Mouse (Mus musculus) forebrain, embryonic 13.5 days (tissue): Measurements from ENCODE around the gene Exoc6. TPM values are rescaled to one million over a fixed set of nuclear protein-coding genes. Genes with fewer than 3 reads are reported as not detected.
A peak's percentile ranks its signal among the peaks of the same experiment; 100 is the strongest.

ENCODE experiments used
- ATAC-seq: fragments of 200-750 bp; cut with Nextera tagmentation; 2 replicates; pipeline ENCODE4 v1.8.0; 2017
- H3K27ac ChIP-seq: fragments of 300-500 bp; sonication (generic); 2 replicates; pipeline ENCODE4 v1.5.1; 2015; ENCODE audit warnings: inconsistent platforms, mild to moderate bottlenecking, moderate library complexity
- H3K27me3 ChIP-seq: fragments of 300-500 bp; sonication (generic); 2 replicates; pipeline ENCODE4 v1.6.1; 2015; ENCODE audit warnings: mild to moderate bottlenecking, inconsistent platforms
- H3K36me3 ChIP-seq: fragments of 300-500 bp; sonication (generic); 2 replicates; pipeline ENCODE4 v1.6.1; 2015; ENCODE audit warnings: mild to moderate bottlenecking, inconsistent platforms; ENCODE audit not compliant: poor library complexity, severe bottlenecking
- H3K4me1 ChIP-seq: fragments of 300-500 bp; sonication (generic); 2 replicates; pipeline ENCODE4 v1.6.1; 2015; ENCODE audit warnings: inconsistent platforms
- H3K4me2 ChIP-seq: fragments of 300-500 bp; sonication (generic); 2 replicates; pipeline ENCODE4 v1.6.1; 2015; ENCODE audit warnings: inconsistent platforms, mild to moderate bottlenecking, moderate library complexity
- H3K4me3 ChIP-seq: fragments of 300-500 bp; sonication (generic); 2 replicates; pipeline ENCODE4 v1.5.1; 2015; ENCODE audit warnings: mild to moderate bottlenecking, inconsistent platforms
- H3K9ac ChIP-seq: fragments of 300-500 bp; sonication (generic); 2 replicates; pipeline ENCODE4 v1.6.1; 2015; ENCODE audit warnings: mild to moderate bottlenecking, inconsistent platforms
- H3K9me3 ChIP-seq: fragments of 300-500 bp; sonication (generic); replicated peaks from 2 replicates; pipeline ENCODE4 v1.6.1; 2016; ENCODE audit warnings: inconsistent platforms
- WGBS: fragments of 180-500 bp; shearing (Covaris S2); methylation state at CpG from one replicate; pipeline ENCODE4 v1.1.7; 2015; 5-methylcytosine and 5-hydroxymethylcytosine counted together
- polyA plus RNA-seq: library from polyadenylated mRNA; unstranded; fragments of >200 nt; fragmentation: Nextera tagmentation; extraction: Ambion mirVana; gene quantifications from 2 replicates; pipeline ENCODE4 v1.2.1, GENCODE M21; 2015

The Exoc6 gene
- polyA plus RNA-seq, 1 experiment from 2014 or later = 10.5 TPM

GRCm38 (mm10) chr19:37601968-37602848, 52.0 kb downstream of the Exoc6 start:
- Histone ChIP-seq H3K4me3 (no peak overlapping the region), H3K4me2 (peak overlapping the region; percentile 39), H3K27me3 (no peaks in the 10 kb centered on the region), H3K4me1 (peaks cover 4% of the 10 kb centered on the region; the same call in 1 of the 2 replicates), H3K9ac (no peak overlapping the region), H3K27ac (no peak overlapping the region), H3K9me3 (no peaks in the 10 kb centered on the region), H3K36me3 (0 out of 2 replicates have a peak, but pooled peaks cover 2% of the 10 kb centered on the region)
- 35% methylated on average over 22 of the region's 22 CpGs for WGBS
- ATAC-seq = peak; percentile 58

- H3K27me3 ChIP-seq = no peaks in the 10 kb centered on the region
- no peaks in the 10 kb centered on the region for H3K9me3 ChIP-seq
- WGBS = 68% methylated on average over 7 of the region's 7 CpGs
- H3K4me1 ChIP-seq = no peaks in the 10 kb centered on the region
- no peak overlapping the region for H3K4me3 ChIP-seq
- no peak overlapping the region for H3K9ac ChIP-seq
- H3K36me3 ChIP-seq = no peaks in the 10 kb centered on the region; the same call in 1 of the 2 replicates
- no peak for ATAC-seq
- H3K4me2 ChIP-seq = no peak overlapping the region
- H3K27ac ChIP-seq = no peak overlapping the region
These were observed 59.8 kb downstream of the Exoc6 start for GRCm38 (mm10) chr19:37609991-37610390.

GRCm38 (mm10) chr19:37612893-37613292, 62.7 kb downstream of the Exoc6 start:
- Histone ChIP-seq H3K27me3 (no peaks in the 10 kb centered on the region), H3K4me1 (no peaks in the 10 kb centered on the region), H3K36me3 (no peaks in the 10 kb centered on the region; the same call in 1 of the 2 replicates), H3K9me3 (no peaks in the 10 kb centered on the region), H3K27ac (no peak overlapping the region), H3K4me3 (no peak overlapping the region), H3K9ac (no peak overlapping the region), H3K4me2 (no peak overlapping the region)
- 52% methylated on average over 7 of the region's 7 CpGs for WGBS
- ATAC-seq = no peak

DNA sequence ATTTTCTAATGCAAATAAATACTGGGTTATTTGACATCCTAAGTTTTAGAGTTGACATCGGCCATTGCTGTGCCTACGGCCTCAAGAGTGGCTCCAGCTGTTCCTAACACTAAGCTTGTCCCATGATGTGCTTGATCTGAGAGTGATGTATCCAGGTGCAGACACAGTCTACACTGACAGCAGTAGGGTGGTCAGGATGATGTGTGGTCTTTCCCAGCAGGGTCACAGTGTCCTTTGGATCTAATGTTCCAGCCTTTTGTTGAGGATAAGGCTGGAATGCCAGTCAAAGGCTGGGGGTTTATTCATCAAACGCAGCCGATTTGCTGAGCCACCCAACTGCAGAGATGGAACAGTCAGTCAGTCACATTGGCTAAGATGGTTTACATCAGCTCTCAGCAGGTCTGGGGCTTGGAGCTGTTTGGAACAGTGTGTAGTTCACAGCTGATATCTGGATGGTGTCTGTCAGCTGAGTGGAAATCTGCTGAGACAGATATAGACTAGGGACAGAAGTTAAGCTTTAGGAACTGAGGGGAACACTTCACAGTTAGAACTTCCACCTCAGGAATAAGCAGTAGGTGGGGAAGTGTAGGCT, 64.9 kb downstream of the Exoc6 start:
- ATAC-seq = no peak
- no peak overlapping the region for H3K4me2 ChIP-seq
- no peaks in the 10 kb centered on the region; the same call in 1 of the 2 replicates for H3K36me3 ChIP-seq
- no peak overlapping the region for H3K9ac ChIP-seq
- H3K4me3 ChIP-seq = no peak overlapping the region
- H3K27me3 ChIP-seq = no peaks in the 10 kb centered on the region
- H3K27ac ChIP-seq = no peak overlapping the region
- 70% methylated on average over 4 of the region's 4 CpGs for WGBS
- no peaks in the 10 kb centered on the region for H3K4me1 ChIP-seq
- no peaks in the 10 kb centered on the region for H3K9me3 ChIP-seq

GRCm38 (mm10) chr19:37647994-37648393, 97.8 kb downstream of the Exoc6 start:
- no peak for ATAC-seq
- no peak overlapping the region for H3K4me2 ChIP-seq
- no peaks in the 10 kb centered on the region for H3K36me3 ChIP-seq
- H3K4me1 ChIP-seq = no peaks in the 10 kb centered on the region
- no peak overlapping the region for H3K9ac ChIP-seq
- H3K4me3 ChIP-seq = no peak overlapping the region
- H3K27ac ChIP-seq = no peak overlapping the region
- no peaks in the 10 kb centered on the region for H3K9me3 ChIP-seq
- no peaks in the 10 kb centered on the region for H3K27me3 ChIP-seq
- 40% methylated on average over 2 of the region's 2 CpGs for WGBS

DNA sequence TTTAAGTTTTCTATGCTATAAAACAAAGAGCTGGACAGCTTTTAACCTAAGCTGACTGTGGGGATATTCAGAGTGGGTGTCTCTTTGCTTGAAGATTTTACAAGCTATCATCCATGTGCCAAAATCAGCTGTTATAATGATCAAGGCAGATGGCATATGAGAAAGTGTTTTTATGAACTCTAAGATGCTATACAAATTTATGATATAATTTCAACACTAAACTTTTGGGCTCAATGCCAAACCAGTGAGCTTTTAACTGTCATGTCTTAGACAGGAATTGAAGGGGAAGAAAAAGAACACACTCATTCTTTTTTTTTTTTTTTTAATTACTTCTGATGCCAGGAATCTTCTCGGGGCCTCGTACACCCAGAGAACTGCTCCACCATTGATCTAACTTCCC, 100.3 kb downstream of the Exoc6 start:
- no peak for ATAC-seq
- H3K27me3 ChIP-seq = no peaks in the 10 kb centered on the region
- no peaks in the 10 kb centered on the region for H3K4me1 ChIP-seq
- no peak overlapping the region for H3K9ac ChIP-seq
- WGBS = 57% methylated on average over 2 of the region's 2 CpGs
- no peaks in the 10 kb centered on the region for H3K36me3 ChIP-seq
- H3K4me3 ChIP-seq = no peak overlapping the region
- H3K4me2 ChIP-seq = no peak overlapping the region
- H3K27ac ChIP-seq = no peak overlapping the region
- no peaks in the 10 kb centered on the region for H3K9me3 ChIP-seq

- no peaks in the 10 kb centered on the region for H3K27me3 ChIP-seq
- peaks cover 7% of the 10 kb centered on the region; the same call in 1 of the 2 replicates for H3K4me1 ChIP-seq
- H3K9ac ChIP-seq = no peak overlapping the region
- WGBS = 14% methylated on average over 5 of the region's 5 CpGs
- no peak for ATAC-seq
- no peak overlapping the region for H3K27ac ChIP-seq
- H3K9me3 ChIP-seq = no peaks in the 10 kb centered on the region
- H3K4me3 ChIP-seq = no peak overlapping the region
- no peaks in the 10 kb centered on the region for H3K36me3 ChIP-seq
- H3K4me2 ChIP-seq = no peak overlapping the region
These were observed 103.8 kb downstream of the Exoc6 start for GRCm38 (mm10) chr19:37654012-37654411.

- ATAC-seq = no peak
These were observed 106.2 kb downstream of the Exoc6 start for GRCm38 (mm10) chr19:37656441-37656840.

GRCm38 (mm10) chr19:37665256-37665655, 115.0 kb downstream of the Exoc6 start:
- no peak overlapping the region for H3K4me3 ChIP-seq
- no peak overlapping the region for H3K27ac ChIP-seq
- 67% methylated on average over 6 of the region's 6 CpGs for WGBS
- no peaks in the 10 kb centered on the region for H3K36me3 ChIP-seq
- H3K4me2 ChIP-seq = no peak overlapping the region
- H3K27me3 ChIP-seq = no peaks in the 10 kb centered on the region
- no peak for ATAC-seq
- H3K4me1 ChIP-seq = no peaks in the 10 kb centered on the region
- H3K9ac ChIP-seq = no peak overlapping the region
- H3K9me3 ChIP-seq = no peaks in the 10 kb centered on the region

More at GRCm38 (mm10) chr19:37656441-37656840, 106.2 kb downstream of the Exoc6 start:
- 4% methylated on average over 9 of the region's 9 CpGs for WGBS
- Histone ChIP-seq H3K9ac (no peak overlapping the region), H3K4me2 (no peak overlapping the region), H3K36me3 (no peaks in the 10 kb centered on the region), H3K9me3 (no peaks in the 10 kb centered on the region), H3K4me1 (peaks cover 7% of the 10 kb centered on the region; the same call in 1 of the 2 replicates), H3K27me3 (no peaks in the 10 kb centered on the region), H3K27ac (no peak overlapping the region), H3K4me3 (no peak overlapping the region)

DNA sequence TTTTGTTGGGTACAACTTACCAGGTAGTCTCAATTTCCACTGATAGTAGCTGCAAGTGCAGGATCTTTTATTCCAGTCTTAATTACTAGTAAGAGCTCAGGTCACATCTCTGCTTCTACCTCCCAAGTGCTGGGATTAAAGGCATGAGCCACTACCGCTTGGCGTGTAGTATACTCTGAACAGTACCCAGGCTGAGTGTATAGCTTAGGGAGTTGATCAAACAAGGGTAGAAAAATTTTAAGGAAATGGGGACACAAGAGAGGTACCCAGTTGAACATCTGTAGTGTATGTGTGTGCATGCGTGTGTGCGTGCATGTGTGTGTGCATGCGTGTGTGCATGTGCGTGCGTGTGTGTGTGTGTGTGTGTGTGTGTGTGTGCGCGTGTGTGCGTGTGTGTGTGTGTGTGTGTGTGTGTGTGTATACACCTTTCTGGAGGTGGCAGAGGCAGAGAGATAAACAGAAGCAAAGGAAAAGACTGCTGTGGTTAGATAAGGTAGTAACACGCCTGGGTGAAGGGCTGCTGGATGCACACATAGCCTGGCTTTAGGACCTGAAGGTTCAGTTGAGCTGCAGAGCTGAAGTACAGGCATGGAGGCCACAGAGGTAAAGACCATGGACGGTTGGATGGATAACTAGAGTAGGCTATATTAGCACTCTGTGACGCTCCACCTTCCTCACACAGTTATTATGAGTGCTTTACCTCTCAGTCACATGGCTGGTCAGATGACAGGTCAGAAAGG, 117.8 kb downstream of the Exoc6 start:
- Histone ChIP-seq H3K4me2 (no peak overlapping the region), H3K27me3 (no peaks in the 10 kb centered on the region), H3K27ac (no peak overlapping the region), H3K9ac (no peak overlapping the region), H3K4me1 (0 out of 2 replicates have a peak, but pooled peaks cover 5% of the 10 kb centered on the region), H3K36me3 (no peaks in the 10 kb centered on the region), H3K4me3 (no peak overlapping the region), H3K9me3 (no peaks in the 10 kb centered on the region)
- no peak for ATAC-seq
- WGBS = 82% methylated on average over 13 of the region's 13 CpGs

DNA sequence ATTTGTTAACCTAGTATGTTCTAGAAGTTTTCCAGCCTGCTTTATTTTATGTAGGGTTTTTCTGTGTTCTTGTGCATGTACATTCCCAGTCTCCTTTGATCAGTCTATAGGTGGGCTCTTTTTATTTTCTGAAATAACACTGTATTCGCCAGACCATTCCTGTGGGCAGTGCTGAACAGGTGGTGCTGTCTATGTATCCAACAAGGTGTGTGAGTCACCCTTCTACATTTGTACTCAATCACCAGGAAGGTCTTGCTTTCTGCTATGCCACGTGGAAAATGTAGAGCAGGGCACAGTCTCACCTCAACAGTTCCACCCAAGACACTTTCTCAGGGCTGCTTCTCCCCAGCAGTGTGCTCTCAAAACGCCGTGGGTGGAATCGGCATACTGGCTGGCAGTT, 118.4 kb downstream of the Exoc6 start:
- no peak overlapping the region for H3K4me2 ChIP-seq
- WGBS = 91% methylated on average over 5 of the region's 5 CpGs
- H3K27me3 ChIP-seq = no peaks in the 10 kb centered on the region
- H3K4me3 ChIP-seq = no peak overlapping the region
- ATAC-seq = no peak
- H3K36me3 ChIP-seq = no peaks in the 10 kb centered on the region
- H3K9ac ChIP-seq = no peak overlapping the region
- 0 out of 2 replicates have a peak, but pooled peaks cover 5% of the 10 kb centered on the region for H3K4me1 ChIP-seq
- no peak overlapping the region for H3K27ac ChIP-seq
- no peaks in the 10 kb centered on the region for H3K9me3 ChIP-seq

DNA sequence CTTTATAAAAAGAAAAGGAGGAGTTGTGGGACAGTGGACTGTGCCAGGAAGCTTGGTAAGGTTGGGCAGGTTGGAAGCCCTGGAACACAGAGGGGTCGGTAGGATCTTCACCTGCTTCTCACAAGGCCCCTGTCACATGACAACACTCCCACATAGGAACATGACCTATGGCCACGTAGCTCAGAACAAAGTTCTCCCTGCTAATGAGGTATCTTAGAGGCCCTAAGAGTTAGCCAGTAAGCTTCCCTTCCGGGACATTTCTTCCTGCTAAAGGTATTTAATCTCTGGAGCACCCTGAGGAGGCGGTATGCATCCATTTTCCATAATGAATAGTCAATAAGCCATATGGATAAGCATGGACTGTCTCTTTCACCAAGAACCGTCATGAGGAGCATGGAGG, 119.3 kb downstream of the Exoc6 start:
- Histone ChIP-seq H3K27ac (no peak overlapping the region), H3K4me3 (no peak overlapping the region), H3K27me3 (no peaks in the 10 kb centered on the region), H3K36me3 (no peaks in the 10 kb centered on the region), H3K4me2 (no peak overlapping the region), H3K4me1 (0 out of 2 replicates have a peak, but pooled peaks cover 5% of the 10 kb centered on the region), H3K9ac (no peak overlapping the region), H3K9me3 (no peaks in the 10 kb centered on the region)
- WGBS = 72% methylated on average over 5 of the region's 5 CpGs
- ATAC-seq = no peak
